Mouse (Mus musculus) brain, adult 2 months (tissue): ENCODE measurements around the gene Fam184b.

ENCODE experiments used
- DNase-seq: peaks from one replicate; pipeline ENCODE4 v3.0.0; 2011; ENCODE audit warnings: low read depth, low spot score

Fam184b gene

GRCm38 (mm10) chr5:45595363-45596039 is 43.9 kb downstream of the Fam184b start:
- DNase-seq = peak; percentile 42

GRCm38 (mm10) chr5:45593276-45593675 is 46.1 kb downstream of the Fam184b start:
- no peak for DNase-seq

DNA sequence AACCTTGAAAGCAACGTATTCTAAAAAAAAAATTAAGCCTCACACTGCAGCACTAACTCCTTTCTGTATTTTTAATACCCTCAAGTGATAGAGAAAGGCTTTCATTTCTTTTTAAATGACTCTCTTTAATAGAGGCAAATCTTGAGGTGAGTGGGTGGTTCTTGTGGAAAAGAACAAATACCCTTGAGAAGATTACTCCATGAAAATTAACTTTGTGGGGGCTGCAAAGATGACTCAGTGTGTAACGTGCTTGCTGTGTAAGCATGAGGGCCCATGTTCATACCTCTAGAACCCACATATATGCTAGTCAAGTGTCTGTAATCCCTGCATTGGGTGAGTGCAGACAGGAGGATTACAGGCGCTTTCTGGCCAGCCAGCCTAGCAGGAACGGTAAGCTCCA is 49.3 kb downstream of the Fam184b start:
- peak; percentile 76 for DNase-seq

DNA sequence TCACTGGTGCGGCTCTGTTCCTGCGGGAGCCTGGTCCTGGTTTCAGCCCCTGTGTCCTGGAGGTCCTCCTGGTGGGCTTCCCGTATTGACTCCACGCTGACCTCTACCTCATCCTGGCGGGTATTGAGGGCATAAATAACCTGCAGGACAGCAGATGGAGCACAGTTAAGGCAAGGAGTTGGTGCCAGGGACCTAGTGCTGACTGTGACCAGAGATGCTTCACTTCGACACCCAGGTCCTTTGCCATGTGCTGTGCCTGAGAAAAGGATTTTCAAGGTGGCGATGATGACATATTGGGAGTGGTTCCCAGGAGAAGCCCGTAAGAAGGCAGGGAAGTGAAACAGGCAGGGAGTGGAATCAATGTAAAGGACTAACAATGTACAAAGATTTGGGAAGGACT is 54.8 kb downstream of the Fam184b start:
- peak; percentile 59 for DNase-seq

DNA sequence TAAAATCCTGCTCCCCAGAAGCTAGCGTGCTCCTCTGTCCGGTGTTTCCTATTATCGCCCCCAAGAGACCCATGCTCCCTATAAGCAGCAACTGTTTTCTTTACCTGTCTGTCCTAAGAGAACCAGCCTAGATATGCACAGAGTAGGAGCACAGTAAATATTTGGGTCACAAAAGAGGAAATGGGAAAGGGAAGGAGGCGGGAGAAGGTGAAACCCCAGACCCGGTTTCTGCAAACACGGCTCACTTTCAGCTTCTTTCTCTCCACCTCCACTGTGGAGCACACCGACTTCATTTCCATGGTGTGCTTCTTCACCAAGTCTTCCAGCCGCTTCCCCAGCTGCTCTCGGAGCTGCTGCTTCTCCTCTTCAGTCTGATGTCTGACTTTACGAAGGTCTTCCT is 59.1 kb downstream of the Fam184b start:
- no peak for DNase-seq

- DNase-seq = no peak
These were observed 62.0 kb downstream of the Fam184b start for GRCm38 (mm10) chr5:45577376-45577775.

DNA sequence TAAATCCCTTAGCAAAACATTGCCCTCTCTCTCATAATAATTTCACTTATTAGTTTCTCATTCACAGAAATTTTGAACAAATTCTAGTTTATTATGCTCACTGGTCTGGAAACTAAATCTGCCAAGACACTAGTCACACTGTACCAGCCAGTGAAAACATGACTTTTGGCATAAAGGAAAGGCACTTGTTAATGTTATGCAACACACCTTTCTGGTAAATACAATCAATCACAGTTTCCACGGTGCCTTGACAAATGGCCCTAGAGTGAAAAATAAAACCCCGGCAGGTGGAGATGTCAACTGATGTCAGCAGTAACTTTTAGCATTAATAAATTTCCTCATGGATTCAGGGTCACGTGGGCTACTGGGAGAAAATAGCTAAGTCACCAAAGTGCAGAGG is 62.7 kb downstream of the Fam184b start:
- DNase-seq = no peak

DNA sequence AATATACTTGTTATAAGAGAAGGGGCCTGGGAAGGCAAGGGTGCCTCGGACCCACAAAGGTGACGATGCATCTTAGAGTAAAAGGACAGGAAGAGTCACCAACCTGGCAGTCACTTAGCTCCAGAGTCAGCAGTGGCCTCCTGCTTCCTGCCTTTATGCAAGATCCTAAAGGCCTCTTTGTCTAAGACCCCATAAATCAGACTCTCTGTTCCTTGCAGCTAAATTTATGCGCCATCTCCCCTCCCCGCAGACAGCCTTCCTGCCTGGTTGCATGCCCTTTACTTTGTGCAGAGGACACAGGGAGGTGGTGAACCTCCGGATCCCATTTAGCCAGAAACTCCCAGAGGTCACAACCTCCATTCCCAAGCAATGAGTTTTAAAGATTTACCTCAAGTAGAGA is 66.6 kb downstream of the Fam184b start:
- no peak for DNase-seq

- no peak for DNase-seq
These were observed 73.6 kb downstream of the Fam184b start for GRCm38 (mm10) chr5:45565829-45566228.

DNA sequence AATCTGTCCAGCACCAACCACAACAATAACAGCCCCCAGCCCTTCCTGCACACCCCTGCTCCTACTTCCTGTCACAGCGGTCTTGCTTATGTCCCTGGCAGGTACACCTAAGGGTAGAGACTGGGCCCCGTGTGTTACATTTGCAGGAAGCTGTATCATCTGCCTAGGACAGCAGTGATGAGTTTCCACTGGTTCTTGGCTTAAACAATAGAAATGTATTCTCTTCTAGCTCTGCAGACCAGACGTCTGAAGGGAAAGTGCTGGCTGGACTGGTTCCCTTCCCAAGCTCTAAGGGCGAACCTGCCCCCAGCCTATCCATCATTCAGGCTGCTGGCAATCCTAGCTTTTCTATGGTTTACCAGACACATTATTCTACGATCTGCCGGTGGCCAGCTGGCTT is 75.4 kb downstream of the Fam184b start:
- no peak for DNase-seq

DNA sequence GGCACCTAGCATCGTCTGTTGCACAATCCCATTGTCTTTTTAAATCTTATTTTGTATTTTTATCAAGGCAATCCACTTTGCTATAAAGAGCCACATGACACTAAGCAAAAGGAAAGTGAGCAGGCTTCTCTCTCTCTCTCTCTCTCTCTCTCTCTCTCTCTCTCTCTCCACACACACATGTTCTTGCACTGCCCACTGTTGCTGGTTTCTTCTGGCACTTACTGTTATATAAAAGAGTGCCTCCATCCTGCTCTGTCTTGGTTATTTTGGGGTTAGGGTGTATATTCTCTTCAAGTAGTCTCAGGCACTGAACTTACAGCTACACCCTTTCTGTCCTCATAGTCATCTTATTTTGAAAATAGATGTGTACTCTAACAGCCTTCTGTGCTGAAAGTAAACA is 89.8 kb downstream of the Fam184b start:
- DNase-seq = no peak

- DNase-seq = peak; percentile 82
These were observed 96.0 kb downstream of the Fam184b start for GRCm38 (mm10) chr5:45543374-45543773.

DNA sequence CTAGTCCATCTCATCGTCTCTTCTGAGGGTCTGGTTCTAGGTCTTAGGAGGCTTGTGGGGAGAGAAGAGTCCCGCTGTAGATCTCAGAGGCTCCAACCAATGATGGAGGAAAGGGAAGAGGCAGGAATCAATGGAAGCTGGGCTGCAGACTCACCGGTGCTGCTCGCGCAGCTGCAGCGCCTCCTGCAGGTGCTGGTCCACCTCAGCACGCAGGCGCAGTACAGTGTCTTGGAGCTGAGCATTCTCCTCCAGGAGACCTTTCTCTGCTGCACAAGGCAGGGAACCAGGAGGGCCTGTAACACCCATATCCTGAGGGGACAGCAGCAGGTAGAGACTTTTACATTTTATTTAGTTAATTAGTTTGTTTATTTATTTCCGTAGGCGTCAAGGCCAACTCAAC is 99.9 kb downstream of the Fam184b start:
- no peak for DNase-seq

GRCm38 (mm10) chr5:45535177-45535576 is 104.2 kb downstream of the Fam184b start:
- DNase-seq = no peak

GRCm38 (mm10) chr5:45534319-45535098 is 104.9 kb downstream of the Fam184b start:
- peak; percentile 81 for DNase-seq

- no peak for DNase-seq
These were observed 109.7 kb downstream of the Fam184b start for GRCm38 (mm10) chr5:45529696-45530095.

GRCm38 (mm10) chr5:45526338-45526737 is 113.1 kb downstream of the Fam184b start:
- DNase-seq = no peak

GRCm38 (mm10) chr5:45525101-45525500 is 114.3 kb downstream of the Fam184b start:
- DNase-seq = no peak

DNA sequence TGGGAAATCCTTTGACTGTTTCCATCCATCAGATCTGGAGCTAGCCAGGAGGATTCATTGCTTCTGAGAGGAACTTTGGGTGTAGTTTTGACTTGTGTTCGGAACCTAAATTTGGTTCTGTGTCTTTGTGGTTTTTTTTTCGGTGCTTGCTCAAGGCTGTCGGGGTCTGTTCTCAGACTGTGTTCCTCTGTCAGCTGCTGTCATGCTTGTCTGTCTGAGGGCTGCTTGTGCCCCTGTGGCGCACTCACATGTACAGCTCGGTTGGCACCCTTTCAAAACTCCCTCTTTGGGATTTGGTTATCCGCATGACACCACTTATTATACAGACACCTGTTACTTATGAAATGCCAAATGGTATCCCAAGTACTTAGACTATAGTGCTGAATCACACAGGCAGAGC is 117.8 kb downstream of the Fam184b start:
- no peak for DNase-seq

DNA sequence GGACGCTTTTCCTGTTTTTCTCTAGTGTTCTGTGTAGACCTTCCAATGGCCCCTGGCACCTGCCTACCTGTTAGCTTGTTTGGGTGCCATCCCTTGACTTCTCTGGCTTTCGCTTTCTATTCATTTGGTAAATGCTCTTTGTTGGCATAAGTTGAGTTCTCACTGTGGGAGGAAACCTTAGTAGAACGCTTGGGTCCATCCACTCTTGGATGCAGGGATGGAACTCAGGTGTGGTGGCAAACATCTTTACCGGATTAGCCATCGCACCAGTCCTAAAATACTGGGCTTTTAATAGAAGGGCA is 118.7 kb downstream of the Fam184b start:
- DNase-seq = no peak

DNA sequence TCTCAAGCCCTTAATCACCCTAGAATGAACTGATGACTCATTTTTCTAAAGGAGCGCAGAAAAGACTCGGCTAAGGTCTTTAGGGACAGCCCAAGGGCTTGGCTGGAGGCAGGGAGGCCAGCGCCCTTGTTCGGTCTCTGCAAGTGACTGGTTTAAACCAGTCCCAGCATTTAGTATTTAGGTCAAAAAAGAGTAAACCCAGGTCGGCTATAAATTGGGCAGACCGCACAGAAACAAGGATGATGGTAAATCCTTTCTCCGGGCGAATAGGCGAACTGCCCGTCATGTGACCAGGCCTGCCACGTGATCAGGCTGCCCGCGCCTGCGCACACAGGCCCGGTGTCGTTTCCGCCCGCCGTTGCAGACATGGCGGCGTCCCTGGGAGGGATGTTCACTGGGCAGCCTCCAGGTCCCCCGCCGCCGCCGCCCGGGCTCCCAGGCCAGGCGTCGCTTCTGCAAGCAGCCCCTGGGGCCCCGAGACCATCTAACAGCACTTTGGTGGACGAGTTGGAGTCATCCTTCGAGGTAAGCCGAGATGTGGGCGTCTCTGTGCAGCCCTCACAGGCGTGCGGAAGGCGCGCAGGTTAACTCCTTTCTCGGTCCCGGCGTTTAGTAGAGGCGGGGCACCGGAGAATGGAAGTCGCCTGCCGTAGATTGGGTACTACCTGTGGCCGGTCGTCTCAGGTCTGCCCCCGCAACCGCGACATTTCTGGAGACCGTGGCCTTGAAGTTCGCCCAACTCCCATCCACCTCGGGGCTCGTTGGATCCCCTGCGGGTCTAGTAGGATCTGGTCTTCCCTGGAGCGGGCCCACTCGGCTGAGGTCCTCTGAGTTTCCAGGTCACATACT is 119.2 kb downstream of the Fam184b start, which contains the start of gene Med28:
Gene Med28, plus strand, starts transcription at position 270 of the 849 bp plus-strand sequence.
- peak; percentile 95 for DNase-seq

DNA sequence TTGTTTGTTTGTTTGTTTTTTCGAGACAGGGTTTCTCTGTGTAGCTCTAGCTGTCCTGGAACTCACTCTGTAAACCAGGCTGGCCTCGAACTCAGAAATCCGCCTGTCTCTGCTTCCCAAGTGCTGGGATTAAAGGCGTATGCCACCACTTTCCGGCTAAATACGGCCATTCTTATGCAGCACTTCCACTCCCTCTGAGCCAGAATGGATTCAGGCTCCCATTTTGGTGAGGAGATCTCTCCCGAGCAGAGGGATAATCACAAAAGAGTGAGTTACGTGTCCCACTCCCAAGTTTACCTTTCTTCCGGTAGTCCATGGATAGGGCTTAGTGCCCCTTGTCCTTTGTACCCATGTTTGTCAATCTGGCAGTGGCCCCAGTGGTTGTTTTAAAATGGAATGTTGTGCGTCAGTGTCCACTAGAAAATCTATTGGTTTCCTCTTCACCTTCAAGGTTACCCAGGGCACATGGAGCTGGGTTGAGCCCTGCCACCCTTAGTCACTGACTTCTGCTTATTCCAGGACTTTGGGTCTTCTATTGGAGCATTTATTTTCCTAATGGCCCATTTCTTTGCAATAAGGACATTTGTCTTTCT is 124.2 kb downstream of the Fam184b start:
- no peak for DNase-seq
